Mouse (Mus musculus): ENCODE data around the gene Mroh2a.

Gene Mroh2a

DNA sequence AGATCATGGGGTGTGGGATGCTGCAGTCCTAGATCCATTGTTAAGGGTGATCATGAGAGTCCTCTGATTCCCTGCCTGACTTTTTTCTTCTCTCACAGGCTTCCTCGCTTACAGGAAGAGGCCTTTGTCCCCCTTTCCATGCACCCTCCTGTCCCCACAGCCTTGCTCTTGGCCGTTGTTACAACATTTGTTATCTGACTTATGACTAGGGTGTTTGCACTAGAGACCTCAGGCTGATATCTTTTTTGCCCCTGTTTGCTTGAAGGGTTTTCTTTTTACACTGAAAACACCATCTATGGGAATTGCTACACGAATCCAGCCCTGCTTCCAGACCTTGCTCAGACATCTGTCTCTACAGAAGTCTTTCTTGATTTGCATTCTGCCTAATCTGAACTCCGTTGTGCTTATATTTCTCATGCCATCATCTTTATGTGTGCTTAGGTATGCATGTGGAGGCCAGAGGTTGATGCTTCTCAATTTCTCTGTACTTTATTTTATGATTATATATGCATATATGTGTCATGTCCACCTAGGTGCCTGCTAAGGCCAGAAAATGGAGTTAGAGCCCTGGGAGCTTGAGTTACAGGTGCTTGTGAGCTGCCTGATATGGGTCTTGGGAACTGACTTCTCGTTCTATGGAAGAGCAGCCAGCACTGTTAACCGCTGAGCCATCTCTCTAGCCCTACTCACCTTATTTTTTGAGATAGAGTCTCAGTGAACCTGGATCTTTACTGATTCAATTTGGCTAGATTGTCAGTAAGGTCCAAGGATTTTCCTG lies 78.4 kb downstream of the Mroh2a start:
- in situ Hi-C loops (cut with MboI; ENCODE audit: low sequenced_read_pairs), result no loop called here

DNA sequence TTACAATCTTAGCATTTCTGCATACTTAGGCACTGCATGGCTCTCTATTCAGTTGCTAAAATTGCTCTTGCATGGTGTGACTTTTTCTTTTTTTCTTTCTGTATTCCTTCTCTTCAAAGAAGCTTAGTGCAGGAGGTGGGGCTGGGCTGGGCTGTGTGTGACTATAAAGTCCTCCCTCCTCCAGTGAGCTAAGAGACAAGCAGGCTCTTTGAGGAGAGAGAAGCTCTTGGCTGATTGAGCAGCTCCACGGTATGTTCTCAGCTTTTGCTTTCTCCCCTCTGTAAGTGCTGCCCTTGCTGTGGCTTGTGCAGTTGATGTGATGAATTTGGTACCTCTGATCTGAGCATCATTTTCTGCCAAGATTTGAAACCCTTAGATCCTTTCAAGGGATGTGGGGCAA lies 79.8 kb downstream of the Mroh2a start:
- in situ Hi-C loops (cut with MboI; ENCODE audit: low sequenced_read_pairs), result no loop called here

DNA sequence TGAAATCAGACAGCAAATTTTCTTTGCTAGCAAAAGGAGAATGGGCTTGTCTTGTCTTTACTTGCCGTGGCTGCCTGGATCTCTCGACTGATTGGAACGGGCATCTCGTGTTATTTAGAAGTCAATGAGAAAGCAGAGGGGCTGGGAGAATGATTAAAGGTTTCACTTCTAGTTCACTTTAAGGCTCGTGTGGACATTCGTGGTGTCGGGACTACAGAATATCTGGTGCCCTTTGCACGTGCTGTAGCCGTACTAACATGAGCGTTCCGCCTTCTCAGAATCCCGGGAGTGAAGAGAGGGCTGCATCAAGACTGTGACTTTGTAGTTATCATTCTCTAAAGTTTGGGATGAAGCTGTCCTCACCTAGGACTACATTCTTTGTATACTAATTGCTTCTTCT lies 80.4 kb downstream of the Mroh2a start:
- in situ Hi-C loops (cut with MboI; ENCODE audit: low sequenced_read_pairs), result no loop called here

DNA sequence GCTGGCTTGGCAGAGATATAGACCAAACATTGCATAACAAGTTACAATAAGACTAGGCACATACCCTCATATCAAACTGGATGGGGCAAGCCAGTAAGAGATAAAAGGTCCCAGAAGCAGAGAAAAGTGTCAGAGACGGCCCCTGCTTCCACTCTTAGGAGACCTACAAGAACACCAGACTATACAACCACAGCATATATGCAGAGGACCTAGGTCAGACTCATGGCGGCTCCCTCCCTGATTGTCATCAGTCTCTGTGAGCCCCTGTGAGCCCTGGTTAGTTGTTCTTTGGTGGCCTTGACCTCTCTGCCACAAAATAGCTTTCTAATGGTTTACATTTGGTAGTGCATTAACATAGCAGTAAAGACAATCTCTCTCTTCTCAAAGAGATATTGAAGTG lies 82.2 kb downstream of the Mroh2a start:
- in situ Hi-C loops (cut with MboI; ENCODE audit: low sequenced_read_pairs), result no loop called here

DNA sequence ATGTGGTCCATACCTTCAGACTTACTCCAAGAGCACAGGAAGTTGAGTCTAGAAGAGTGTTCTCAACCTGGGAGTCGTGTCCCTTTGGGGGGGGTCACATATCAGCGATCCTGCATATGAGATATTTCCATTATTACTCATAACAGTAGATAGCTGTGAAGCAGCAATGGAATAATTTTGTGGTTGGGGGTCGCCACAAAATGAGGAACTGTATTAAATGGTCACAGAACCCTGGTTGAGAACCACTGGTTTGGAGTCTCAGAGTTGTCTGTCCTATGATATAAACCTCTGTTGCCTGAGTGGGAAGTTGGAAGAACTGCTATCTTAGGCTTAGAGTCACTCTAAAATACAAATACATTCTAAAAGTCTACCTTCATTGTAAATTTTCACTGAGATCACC lies 83.1 kb downstream of the Mroh2a start:
- in situ Hi-C loops (cut with MboI; ENCODE audit: low sequenced_read_pairs), result no loop called here

DNA sequence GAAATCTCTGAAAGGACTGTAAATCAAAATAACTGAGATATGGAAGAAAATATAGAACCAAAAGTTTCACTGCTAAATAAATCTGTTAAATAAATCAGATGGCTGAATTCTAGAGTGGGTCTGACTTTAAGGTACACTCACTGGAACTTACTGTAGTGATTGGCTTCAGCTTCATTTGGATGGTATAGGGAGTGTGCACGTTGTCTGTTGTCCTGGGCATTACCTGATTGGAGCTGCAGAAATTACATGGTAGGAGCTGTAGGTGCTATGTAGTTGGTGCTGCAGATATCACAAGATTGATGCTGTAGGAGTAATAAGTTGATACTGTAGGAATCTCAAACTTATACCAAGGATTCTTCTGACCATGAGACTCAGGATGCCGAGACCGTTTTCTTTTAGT lies 83.6 kb downstream of the Mroh2a start:
- in situ Hi-C loops (cut with MboI; ENCODE audit: low sequenced_read_pairs), result no loop called here

All from CH12F3 (cell line).